Mouse (Mus musculus): Measurements from ENCODE around the gene Tns3. TPM values are rescaled to one million over a fixed set of nuclear protein-coding genes. Genes with fewer than 3 reads are reported as not detected.
A peak's percentile ranks its signal among the peaks of the same experiment; 100 is the strongest.

The Tns3 gene
- total RNA-seq, 2 experiments from 2014 or later = 29.6 to 30.6 TPM

DNA sequence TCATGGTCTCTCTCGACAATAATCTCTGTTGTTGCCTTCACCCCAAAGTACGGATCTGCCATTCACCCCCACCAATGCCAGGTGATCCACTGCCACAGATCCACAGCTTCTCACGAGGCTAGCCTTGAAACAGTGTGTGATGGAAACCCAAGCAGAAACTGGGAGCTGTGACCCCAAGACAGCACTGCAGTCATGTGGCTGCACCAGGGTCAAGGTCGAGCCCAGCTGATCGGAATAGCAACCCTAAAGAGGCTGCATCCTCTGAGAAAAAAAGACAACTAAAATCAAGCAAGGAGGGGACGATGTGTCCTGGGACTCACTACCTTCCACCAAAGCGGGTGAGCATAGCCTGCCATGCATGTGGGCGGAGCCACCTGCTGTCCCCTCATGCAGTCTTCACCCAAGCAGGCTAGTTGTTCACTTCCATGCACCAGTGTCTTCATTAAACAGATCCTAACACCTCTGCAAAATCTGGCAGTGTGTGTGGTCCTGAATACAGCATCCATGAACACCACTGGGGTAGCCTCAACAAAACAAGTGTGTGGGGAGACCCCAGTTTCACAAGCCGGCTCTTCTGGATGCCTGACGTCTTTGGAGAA is 12.1 kb downstream of the Tns3 start:
- DNase-seq (ENCODE audit: low spot score in 2 of 2) = no peak

GRCm38 (mm10) chr11:8651448-8652035 is 12.8 kb downstream of the Tns3 start:
- no peak for DNase-seq (ENCODE audit: low spot score in 2 of 2)

DNA sequence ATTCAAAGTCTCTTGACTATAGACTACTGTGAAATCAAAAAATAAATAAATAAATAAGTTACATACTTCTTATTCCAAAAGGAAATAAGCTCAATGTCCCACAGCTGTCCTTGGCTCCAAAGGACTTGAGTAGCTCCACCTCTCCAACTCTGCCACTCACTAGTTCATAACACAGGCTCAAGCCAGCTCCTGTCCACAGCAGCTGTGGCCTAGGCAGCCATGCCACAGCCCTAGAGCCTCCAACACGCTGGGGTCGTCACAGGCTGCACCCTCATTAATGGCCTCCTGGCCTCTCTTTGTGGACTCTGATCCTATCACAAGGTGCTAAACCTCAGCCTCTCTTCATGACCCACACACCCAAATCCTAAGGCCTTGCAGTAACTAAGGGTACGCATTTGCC is 18.7 kb downstream of the Tns3 start:
- no peak for DNase-seq (ENCODE audit: low spot score in 2 of 2)

GRCm38 (mm10) chr11:8644272-8644671 is 20.1 kb downstream of the Tns3 start:
- DNase-seq (ENCODE audit: low spot score in 2 of 2) = no peak

DNA sequence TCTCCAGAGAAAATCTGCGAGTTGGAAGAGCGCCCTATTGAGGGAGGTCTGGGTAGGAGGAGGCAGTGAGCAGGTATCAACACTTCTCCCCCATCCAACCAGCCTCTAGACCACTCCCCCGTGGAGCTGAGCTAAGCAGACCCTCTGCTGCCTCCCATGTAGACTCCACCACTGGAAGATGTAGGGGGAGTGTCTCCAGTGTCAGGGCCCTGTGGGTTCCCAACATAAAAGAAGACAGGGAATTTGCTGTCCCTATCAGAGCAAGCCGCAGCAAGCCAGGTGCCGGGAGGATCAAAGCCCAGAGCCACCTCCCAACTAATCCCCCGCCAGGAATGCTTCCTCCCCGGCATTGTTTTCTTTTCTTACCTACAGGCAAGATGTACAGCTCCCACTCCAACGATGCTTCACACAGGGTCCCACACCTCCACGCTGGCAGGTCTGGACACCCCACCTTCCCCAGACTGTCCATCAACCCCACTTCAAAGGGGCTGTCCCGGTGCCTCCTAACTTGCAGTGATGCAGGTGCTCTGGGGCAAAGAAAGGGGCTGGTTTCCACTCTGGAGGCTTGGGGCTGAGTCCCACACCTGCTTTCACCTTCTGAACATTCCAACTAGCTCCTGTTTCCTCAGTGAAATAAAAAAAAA is 22.6 kb downstream of the Tns3 start:
- DNase-seq (ENCODE audit: low spot score in 2 of 2) = no peak

GRCm38 (mm10) chr11:8639726-8640125 is 24.6 kb downstream of the Tns3 start:
- no peak for DNase-seq (ENCODE audit: low spot score in 2 of 2)

DNA sequence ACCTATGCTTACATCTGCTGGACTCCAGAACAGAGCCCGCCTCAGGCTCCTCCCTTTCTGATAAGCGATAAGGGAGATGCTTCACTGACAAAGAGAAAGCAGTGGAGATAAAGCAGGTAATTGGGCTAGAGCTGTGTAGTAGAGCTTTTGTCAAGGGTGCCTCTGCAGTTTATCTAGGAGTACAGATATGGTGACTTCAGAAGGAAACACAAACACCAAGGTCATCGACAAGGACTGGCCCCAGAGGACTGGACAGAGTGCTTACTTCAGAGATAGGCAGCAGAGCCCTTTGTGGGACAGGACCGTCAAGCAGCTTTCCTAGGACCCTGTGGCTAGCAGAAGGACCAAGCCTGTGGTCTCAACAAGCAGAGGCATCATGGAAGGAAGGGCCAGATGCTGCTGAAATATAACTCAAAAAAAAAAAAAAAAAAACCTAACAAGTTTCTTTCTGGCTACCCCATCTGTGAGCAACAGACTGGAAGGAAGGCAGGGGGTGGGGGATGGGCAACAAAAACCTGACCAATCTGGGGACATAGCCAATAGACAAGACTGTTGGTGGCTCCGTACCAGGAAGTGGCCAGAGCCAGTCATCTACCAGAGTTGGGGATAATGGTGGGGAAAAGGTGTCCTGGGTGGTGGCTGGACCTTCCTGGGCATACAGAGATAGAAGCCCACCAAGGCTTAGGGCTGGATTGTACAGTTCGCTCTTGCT is 25.2 kb downstream of the Tns3 start:
- no peak for DNase-seq (ENCODE audit: low spot score in 2 of 2)

- no peak for DNase-seq (ENCODE audit: low spot score in 2 of 2)
These were observed 26.6 kb downstream of the Tns3 start for GRCm38 (mm10) chr11:8637469-8638447.

GRCm38 (mm10) chr11:8636680-8637079 is 27.7 kb downstream of the Tns3 start:
- no peak for DNase-seq (ENCODE audit: low spot score in 2 of 2)

DNA sequence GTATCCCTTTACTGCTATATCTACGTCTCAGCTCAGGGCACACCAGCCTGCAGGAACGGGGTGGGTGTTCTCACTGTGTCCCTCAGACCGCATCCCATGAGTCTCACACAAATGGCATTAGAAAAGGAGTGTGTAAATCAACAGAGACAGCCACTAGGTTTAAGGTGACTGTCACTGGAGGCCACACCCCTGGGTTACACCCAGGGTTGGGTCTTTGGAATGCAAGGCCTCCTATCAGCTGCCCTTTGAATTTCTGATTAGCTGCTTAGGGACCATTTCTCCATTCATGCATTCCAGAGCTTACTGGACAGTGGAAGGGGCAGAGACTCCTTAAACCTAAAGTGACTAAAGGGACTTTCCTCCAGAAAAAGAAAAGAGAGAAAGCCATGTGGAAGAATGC is 28.6 kb downstream of the Tns3 start:
- no peak for DNase-seq (ENCODE audit: low spot score in 2 of 2)

- DNase-seq (ENCODE audit: low spot score in 2 of 2) = no peak
These were observed 29.5 kb downstream of the Tns3 start for GRCm38 (mm10) chr11:8634728-8635410.

GRCm38 (mm10) chr11:8632163-8632562 is 32.2 kb downstream of the Tns3 start:
- DNase-seq (ENCODE audit: low spot score in 2 of 2) = no peak

DNA sequence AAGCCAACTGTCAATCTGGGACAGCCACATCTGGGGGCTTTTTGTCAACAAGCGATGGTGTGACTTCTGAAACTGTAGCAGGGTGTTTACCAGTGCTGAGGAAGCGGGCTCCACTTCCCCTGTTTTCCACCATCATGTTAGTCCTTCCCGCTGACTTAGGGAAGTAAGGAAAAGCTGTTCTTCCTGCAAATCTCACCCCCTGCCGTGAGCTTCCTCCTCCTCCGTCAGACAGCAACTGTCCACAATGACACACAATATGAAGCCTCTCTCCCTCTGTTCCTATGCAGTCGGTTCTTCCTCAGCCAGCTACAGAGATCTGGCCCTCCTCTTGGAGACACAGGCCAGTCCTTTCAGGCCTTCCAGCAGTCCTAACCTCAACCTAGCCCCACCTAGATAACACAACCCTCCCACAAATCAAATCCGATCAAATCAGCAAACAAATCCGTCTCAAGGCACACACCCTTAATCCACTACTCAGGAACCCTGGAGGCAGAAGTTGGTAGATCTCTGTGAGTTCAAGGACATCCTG is 34.4 kb downstream of the Tns3 start:
- DNase-seq (ENCODE audit: low spot score in 2 of 2) = no peak

DNA sequence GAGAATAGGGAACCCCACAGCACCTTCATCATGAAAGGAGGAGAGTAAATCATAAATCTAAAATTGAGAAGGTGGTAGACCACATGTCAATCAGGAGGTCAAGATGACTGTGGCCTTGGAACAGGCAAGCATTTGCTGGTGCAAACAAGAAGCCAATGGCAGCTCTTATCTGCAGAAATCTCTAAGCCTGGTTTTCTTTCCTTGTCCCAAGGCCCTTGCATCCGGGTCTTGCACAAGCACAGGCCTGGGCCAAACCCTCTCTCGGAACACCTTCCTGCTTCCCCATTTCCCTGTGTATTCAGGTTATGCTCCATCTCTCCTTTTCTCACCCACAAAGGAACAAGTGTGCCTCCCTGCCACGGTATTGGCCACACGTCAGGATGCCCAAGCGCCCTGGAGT is 35.0 kb downstream of the Tns3 start:
- DNase-seq (ENCODE audit: low spot score in 2 of 2) = no peak

GRCm38 (mm10) chr11:8628846-8629253 is 35.5 kb downstream of the Tns3 start:
- no peak for DNase-seq (ENCODE audit: low spot score in 2 of 2)

GRCm38 (mm10) chr11:8627156-8627555 is 37.2 kb downstream of the Tns3 start:
- no peak for DNase-seq (ENCODE audit: low spot score in 2 of 2)

- DNase-seq (ENCODE audit: low spot score in 2 of 2) = peak in 1 of 2 experiments; percentile 14
These were observed 37.6 kb downstream of the Tns3 start for GRCm38 (mm10) chr11:8626715-8627114.

- no peak for DNase-seq (ENCODE audit: low spot score in 2 of 2)
These were observed 38.3 kb downstream of the Tns3 start for GRCm38 (mm10) chr11:8625915-8626604.

DNA sequence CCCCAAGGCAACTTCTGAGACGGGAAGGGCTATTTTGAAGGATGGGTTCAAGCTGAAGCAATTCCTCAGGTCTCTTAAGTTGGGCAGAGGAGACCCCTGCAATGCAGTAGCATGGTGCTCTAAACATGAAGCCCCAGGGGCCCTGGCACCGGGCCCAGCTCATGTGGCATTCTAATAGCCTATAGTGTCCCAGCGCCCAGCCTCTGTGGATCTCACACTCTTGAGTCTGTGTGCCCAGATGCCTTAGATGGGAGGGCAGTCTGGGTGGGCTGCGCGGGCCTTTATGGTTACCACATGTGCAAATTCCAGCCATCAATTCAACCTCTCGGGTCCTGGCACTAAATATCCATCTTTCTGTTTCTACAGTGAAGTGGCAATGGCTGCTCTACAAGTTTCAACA is 38.9 kb downstream of the Tns3 start:
- peak in 1 of 2 experiments; percentile 22 for DNase-seq (ENCODE audit: low spot score in 2 of 2)
